Mouse (Mus musculus): ENCODE measurements around the gene Akap8.

GRCm38 (mm10) chr17:32365296-32365695 lies 44.3 kb upstream of the Akap8 start:
- TF ChIP-seq GATA2 (IDR thresholded peaks at IDR 0.05; ENCODE audit: borderline replicate concordance, low read depth, low read length) (no peak), TAL1 (conservative IDR thresholded peaks at IDR 0.05; ENCODE audit: low read depth, low read length) (no peak), CTCF (IDR thresholded peaks at IDR 0.05; ENCODE audit: low read depth, low read length) (no peak), POLR2AphosphoS5 (IDR thresholded peaks at IDR 0.05; ENCODE audit: insufficient replicate concordance, low read depth, low read length) (no peak)

Data from G1E (cell line).